Mouse (Mus musculus) small intestine, adult 2 months (tissue): ENCODE measurements around the gene Amz2. TPM values are rescaled to one million over a fixed set of nuclear protein-coding genes. Genes with fewer than 3 reads are reported as not detected.

ENCODE experiments used
- H3K27ac ChIP-seq: fragments of 200-500 bp; 2 replicates; pipeline ENCODE4 v1.5.1; 2012; ENCODE audit warnings: low read depth, low read length, control low read depth, inconsistent platforms; ENCODE audit not compliant: insufficient read depth
- H3K27me3 ChIP-seq: fragments of 200-500 bp; 2 replicates; pipeline ENCODE4 v1.6.1; 2012; ENCODE audit warnings: mild to moderate bottlenecking, moderate library complexity, low read length, inconsistent platforms; ENCODE audit not compliant: control insufficient read depth, insufficient read depth
- H3K36me3 ChIP-seq: fragments of 200-500 bp; 2 replicates; pipeline ENCODE4 v1.6.1; 2012; ENCODE audit warnings: mild to moderate bottlenecking, low read length, control low read depth, inconsistent platforms; ENCODE audit not compliant: control insufficient read depth, insufficient read depth
- H3K4me1 ChIP-seq: fragments of 200-500 bp; 2 replicates; pipeline ENCODE4 v1.6.1; 2012; ENCODE audit warnings: low read length, inconsistent platforms, mixed read lengths; ENCODE audit not compliant: control insufficient read depth, insufficient read depth, insufficient read length
- H3K4me3 ChIP-seq: fragments of 200-500 bp; 2 replicates; pipeline ENCODE4 v1.5.1; 2012; ENCODE audit warnings: low read depth, mild to moderate bottlenecking, control low read depth, inconsistent platforms, low read length, moderate library complexity
- CTCF ChIP-seq: fragments of 200-500 bp; IDR thresholded peaks from 2 replicates; pipeline ENCODE4 v1.5.1; 2012; ENCODE audit warnings: low read depth, mild to moderate bottlenecking, control low read depth, inconsistent platforms, low read length, moderate library complexity, mixed read lengths; ENCODE audit not compliant: insufficient replicate concordance, insufficient read length; ENCODE audit errors: extremely low read depth
- POLR2A ChIP-seq: fragments of 200-500 bp; IDR thresholded peaks from 2 replicates; pipeline ENCODE4 v1.6.1; 2012; ENCODE audit warnings: low read depth, mild to moderate bottlenecking, control low read depth, inconsistent platforms, low read length, moderate library complexity
- WGBS: fragments of 180-500 bp; shearing (Covaris S2); methylation state at CpG from one replicate; pipeline ENCODE4 v1.1.7; 2018; 5-methylcytosine and 5-hydroxymethylcytosine counted together
- polyA plus RNA-seq: library from polyadenylated mRNA; depleted of rRNA; stranded (reverse); fragments of >200 nt; gene quantifications from 2 replicates; pipeline ENCODE4 v1.2.3, GENCODE M21; 2012

Amz2 gene
- polyA plus RNA-seq, 1 experiment = 10.5 TPM

DNA sequence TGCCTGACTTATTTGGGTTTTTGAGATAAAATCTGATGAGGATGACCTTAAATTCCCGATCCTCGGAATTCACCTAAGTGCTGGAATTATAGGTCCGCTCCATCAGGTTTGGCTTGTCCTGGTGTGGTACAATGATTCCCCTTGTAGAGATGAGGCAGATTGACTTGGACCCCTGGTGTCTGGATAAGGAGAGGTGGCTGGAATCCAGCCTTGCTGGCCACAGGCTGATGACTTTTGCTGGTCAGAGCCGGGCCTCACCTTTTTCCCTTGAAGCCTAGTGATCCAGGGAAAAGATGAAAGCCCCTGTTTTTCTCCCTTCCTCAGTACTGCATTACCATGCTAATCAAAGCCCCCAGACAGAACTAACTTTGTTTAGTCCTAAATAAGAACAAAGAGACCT is 50.0 kb downstream of the Amz2 start:
- no peak overlapping the region for H3K4me3 ChIP-seq
- no peak overlapping the region for H3K27ac ChIP-seq
- TF ChIP-seq POLR2A (no peak), CTCF (no peak)
- H3K27me3 ChIP-seq = no peaks in the 10 kb centered on the region
- peaks cover 9% of the 10 kb centered on the region for H3K4me1 ChIP-seq
- 96% methylated on average over 4 of the region's 4 CpGs for WGBS
- no peaks in the 10 kb centered on the region for H3K36me3 ChIP-seq

DNA sequence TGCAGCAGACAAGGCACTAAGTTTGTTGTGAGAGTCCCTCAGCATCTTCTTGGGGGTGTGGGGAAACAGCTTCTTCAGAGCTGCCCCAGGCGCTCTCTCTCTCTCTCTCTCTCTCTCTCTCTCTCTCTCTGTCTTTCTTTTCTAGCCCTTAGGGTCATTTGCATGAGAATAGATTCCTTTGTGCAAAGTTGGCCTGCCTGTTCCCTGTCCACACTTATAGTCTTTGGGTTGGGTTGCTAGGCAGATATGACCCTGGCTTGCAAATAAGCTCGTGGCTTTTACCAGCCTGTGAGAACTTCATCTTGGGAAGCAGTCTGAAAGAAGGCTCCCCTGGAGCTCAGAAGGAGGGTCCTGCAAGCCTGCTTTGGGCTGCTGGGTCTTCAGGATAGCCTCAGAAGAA is 50.5 kb downstream of the Amz2 start:
- peaks cover 9% of the 10 kb centered on the region for H3K4me1 ChIP-seq
- no peaks in the 10 kb centered on the region for H3K27me3 ChIP-seq
- no peak overlapping the region for H3K27ac ChIP-seq
- no peaks in the 10 kb centered on the region for H3K36me3 ChIP-seq
- H3K4me3 ChIP-seq = no peak overlapping the region
- WGBS = 84% methylated on average over 2 of the region's 2 CpGs
- TF ChIP-seq CTCF = no peak
- no peak for TF ChIP-seq POLR2A

DNA sequence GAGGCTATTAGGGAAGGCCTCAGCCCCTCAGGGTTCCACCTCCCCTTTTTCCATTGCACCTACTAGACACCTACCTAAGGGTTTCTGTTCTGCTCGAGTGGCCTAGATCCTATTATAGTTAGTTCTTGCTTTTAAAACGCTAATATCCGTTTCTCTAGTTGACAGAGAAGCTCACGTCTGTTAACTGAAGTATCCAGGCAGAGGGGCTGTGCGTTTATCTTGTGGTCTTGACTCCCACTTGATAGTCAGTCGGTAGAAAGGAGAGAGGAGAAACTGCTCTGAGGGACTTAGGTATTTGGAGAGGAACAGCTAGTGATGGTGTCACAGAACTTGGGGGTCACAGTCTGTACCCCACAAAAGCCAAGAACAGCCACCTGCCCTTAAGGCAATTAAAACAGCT is 50.9 kb downstream of the Amz2 start:
- TF ChIP-seq CTCF = no peak
- no peak for TF ChIP-seq POLR2A
- no peak overlapping the region for H3K27ac ChIP-seq
- WGBS = 88% methylated on average over 6 of the region's 6 CpGs
- H3K4me3 ChIP-seq = no peak overlapping the region
- no peaks in the 10 kb centered on the region for H3K36me3 ChIP-seq
- H3K4me1 ChIP-seq = peaks cover 9% of the 10 kb centered on the region
- no peaks in the 10 kb centered on the region for H3K27me3 ChIP-seq

DNA sequence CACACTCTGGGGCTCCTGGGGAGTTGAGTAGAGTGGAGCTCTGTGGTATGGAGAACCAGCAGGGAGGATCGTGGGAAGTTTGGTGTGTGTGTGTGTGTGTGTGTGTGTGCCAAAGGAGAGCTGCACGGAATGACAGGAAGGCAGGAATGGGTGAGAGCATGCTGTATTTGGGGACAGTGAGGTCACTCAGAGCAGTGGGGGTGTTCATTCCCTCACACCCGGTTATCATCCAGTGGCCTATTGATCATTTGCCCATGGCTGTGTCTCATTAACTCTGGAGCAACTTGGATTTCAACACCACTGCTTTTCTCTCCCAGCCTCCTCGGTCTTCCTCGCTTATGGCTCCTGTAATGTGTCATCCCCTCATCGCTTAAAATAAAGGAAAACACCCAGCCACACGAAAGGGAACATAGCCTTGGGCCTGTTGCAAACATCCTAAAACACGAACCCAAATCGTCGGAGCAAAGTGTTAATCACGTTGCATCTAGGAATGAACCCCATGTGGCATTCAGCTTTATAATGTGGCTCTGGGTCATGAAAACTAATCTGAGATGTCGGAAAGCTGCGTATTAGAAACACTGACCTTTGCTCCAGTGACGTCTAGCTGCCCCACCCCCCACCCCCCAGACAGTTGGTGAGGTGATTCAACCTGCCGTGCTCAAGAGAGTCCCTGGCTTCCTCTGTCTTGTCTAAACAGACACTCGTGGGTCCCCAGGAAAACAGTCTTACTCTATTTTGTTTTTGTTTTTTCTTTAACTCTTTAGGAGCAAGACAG is 52.0 kb downstream of the Amz2 start:
- peaks cover 5% of the 10 kb centered on the region; the same call in 1 of the 2 replicates for H3K4me1 ChIP-seq
- H3K36me3 ChIP-seq = no peaks in the 10 kb centered on the region
- H3K4me3 ChIP-seq = no peak overlapping the region
- no peak overlapping the region for H3K27ac ChIP-seq
- TF ChIP-seq CTCF (no peak), POLR2A (no peak)
- H3K27me3 ChIP-seq = no peaks in the 10 kb centered on the region
- WGBS = 34% methylated on average over 16 of the region's 16 CpGs

DNA sequence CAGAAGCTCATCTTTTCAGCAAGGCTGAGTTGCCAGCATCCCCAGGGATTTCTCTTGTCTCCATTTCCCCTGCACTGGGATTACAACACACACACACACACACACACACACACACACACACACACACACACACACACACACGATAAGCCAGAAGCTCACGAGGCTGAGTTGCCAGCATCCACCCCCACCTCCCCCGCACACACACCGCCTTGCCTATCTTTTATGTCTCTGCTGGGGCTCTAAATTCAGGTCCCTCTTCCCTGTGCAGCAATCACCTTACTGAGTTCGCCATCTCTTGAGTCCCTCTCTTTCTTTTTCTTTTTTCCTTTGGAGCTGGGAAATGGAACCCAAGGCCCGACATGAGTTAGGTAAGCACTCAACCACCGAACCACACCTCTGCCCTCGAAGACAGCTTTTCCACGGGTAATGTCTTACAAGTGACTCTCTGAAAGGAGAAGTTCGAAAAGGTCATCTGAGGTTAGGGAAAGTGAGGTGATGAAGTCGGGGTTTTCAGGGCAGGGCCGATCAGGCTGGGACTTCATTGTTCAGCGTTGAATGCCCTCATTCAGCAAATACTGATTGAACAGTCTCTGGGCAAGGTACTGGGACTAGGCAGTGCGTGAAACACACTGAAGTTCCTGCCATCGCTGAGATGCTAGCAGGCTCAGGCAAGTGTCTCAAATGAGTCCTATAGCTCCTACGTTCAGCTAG is 54.0 kb downstream of the Amz2 start:
- WGBS = 66% methylated on average over 16 of the region's 16 CpGs
- Histone ChIP-seq H3K27ac (no peak overlapping the region), H3K36me3 (no peaks in the 10 kb centered on the region), H3K4me1 (peaks cover 5% of the 10 kb centered on the region; the same call in 1 of the 2 replicates), H3K4me3 (no peak overlapping the region), H3K27me3 (no peaks in the 10 kb centered on the region)
- TF ChIP-seq CTCF = no peak
- no peak for TF ChIP-seq POLR2A

DNA sequence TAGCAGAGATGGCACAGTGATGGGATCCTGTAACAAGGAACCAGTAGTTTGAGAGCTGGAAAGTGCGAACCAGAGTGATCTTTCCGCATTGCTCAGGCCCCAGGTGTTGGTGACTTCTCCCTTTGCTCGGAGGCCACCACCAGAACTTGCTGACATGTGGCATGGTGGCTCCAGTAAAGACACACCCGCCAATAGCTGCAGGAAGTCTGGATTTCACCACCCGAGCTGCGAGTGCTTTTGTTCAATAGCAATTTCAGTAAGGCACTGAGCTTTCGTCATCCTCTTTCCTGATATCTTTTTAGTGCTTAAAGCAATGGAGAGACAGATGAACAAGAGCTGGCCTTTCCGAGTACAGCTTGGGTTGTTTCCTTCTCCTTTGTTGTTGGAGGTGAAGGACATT is 54.7 kb downstream of the Amz2 start:
- H3K4me1 ChIP-seq = peaks cover 11% of the 10 kb centered on the region; the same call in 1 of the 2 replicates
- no peaks in the 10 kb centered on the region for H3K27me3 ChIP-seq
- H3K4me3 ChIP-seq = no peak overlapping the region
- no peaks in the 10 kb centered on the region for H3K36me3 ChIP-seq
- no peak overlapping the region for H3K27ac ChIP-seq
- 70% methylated on average over 8 of the region's 8 CpGs for WGBS
- TF ChIP-seq POLR2A (no peak), CTCF (no peak)

DNA sequence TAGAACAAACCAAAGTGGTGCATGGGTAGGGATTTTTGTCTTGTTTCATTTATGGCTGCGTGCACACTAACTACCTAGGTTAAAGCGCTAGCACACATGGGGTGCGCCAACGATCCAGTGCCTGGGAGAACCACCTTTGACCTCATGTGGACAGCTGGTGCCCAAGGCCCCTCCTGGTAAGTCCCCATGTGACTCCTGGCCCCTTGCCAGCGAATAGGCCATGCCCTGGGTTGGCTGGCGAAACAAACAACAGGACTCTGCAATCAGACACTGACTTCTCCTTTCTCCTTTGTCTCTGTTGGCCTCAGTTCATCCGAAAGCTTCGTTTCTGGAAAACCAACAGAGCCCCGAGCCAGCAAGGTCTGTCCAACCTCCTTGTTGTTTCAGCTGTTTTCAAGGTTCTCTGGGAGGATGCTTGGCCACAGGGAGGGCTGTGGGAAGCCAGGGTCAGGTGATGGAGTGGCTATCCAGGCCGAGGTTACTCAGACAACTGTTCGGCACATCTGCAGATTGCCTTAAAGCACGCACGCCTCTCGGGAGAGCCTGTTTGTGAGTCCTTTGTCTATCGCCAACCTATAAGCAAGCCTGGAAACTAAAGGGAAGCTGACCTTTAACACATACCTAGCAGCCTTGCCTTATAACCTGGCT is 59.8 kb downstream of the Amz2 start:
- Histone ChIP-seq H3K4me3 (no peak overlapping the region), H3K4me1 (peaks cover 15% of the 10 kb centered on the region; the same call in 1 of the 2 replicates), H3K36me3 (no peaks in the 10 kb centered on the region), H3K27ac (no peak overlapping the region; the same call in 1 of the 2 replicates), H3K27me3 (no peaks in the 10 kb centered on the region)
- TF ChIP-seq CTCF (no peak), POLR2A (no peak)
- 53% methylated on average over 15 of the region's 15 CpGs for WGBS
